Mouse (Mus musculus) kidney, adult 2 months (tissue): Measurements from ENCODE around the gene Nt5dc1. TPM values are rescaled to one million over a fixed set of nuclear protein-coding genes. Genes with fewer than 3 reads are reported as not detected.
"Not testable (repeated sequence)": the region's sequence is repeated elsewhere in the genome, so short reads cannot be mapped to it uniquely, and the experiment has no call there.

Experiments
- DNase-seq: peaks from one replicate; pipeline ENCODE4 v3.0.0; 2021
- H3K27ac ChIP-seq: fragments of 200-500 bp; 2 replicates; pipeline ENCODE4 v1.5.1; 2012; ENCODE audit warnings: low read depth, low read length, control low read depth, inconsistent platforms; ENCODE audit not compliant: insufficient read depth
- H3K27me3 ChIP-seq: fragments of 200-500 bp; replicated peaks from 2 replicates; pipeline ENCODE4 v1.6.1; 2012; ENCODE audit warnings: mild to moderate bottlenecking, moderate library complexity, low read length, inconsistent platforms; ENCODE audit not compliant: control insufficient read depth, insufficient read depth
- H3K36me3 ChIP-seq: fragments of 200-500 bp; 2 replicates; pipeline ENCODE4 v1.6.1; 2012; ENCODE audit warnings: mild to moderate bottlenecking, moderate library complexity, low read length, inconsistent platforms; ENCODE audit not compliant: control insufficient read depth, insufficient read depth
- H3K4me1 ChIP-seq: fragments of 200-500 bp; 2 replicates; pipeline ENCODE4 v1.6.1; 2011; ENCODE audit warnings: low read length; ENCODE audit not compliant: control insufficient read depth, insufficient read depth
- H3K4me3 ChIP-seq: fragments of 200-500 bp; 2 replicates; pipeline ENCODE4 v1.5.1; 2011; ENCODE audit warnings: mild to moderate bottlenecking, low read depth, low read length, control low read depth; ENCODE audit not compliant: insufficient read depth
- CTCF ChIP-seq: fragments of 200-500 bp; conservative IDR thresholded peaks from 2 replicates; pipeline ENCODE4 v1.5.1; 2011; ENCODE audit warnings: low read depth, mild to moderate bottlenecking, control low read depth, low read length, moderate library complexity, mixed read lengths; ENCODE audit not compliant: insufficient read depth, insufficient read length
- POLR2A ChIP-seq: fragments of 200-500 bp; IDR thresholded peaks from one replicate; pipeline ENCODE4 v1.6.1; 2011; ENCODE audit warnings: low read depth, low read length, control low read depth
- WGBS: fragments of 180-500 bp; shearing (Covaris S2); methylation state at CpG from one replicate; pipeline ENCODE4 v1.1.7; 2018; 5-methylcytosine and 5-hydroxymethylcytosine counted together
- polyA plus RNA-seq: library from polyadenylated mRNA; depleted of rRNA; stranded (reverse); fragments of >200 nt; gene quantifications from 2 replicates; pipeline ENCODE4 v1.2.3, GENCODE M21; 2012

Nt5dc1 gene
- polyA plus RNA-seq, 1 experiment, result 13.3 TPM

DNA sequence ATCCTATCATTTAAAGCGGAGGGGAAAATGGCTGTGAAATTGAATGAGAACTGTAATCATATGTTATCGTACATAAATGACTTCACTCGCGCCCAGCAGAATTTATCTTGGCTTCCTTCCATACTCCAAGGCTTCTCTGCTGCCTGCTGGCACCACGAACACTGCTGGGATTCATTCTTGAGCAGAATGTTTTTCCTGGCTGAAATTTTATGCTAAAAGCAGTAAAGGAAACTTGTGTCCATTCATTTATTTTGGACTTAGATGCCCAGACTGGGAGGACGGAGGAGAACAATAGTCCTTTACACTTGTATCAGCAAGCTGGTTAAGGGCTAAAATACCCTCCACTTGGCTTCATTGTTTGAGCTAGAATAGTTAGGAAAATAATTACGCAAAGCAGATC is 146.7 kb downstream of the Nt5dc1 start:
- Histone ChIP-seq H3K27me3 (no peaks in the 10 kb centered on the region; the same call in 1 of the 2 replicates), H3K27ac (no peak overlapping the region), H3K4me3 (no peak overlapping the region), H3K36me3 (no peaks in the 10 kb centered on the region), H3K4me1 (no peaks in the 10 kb centered on the region)
- WGBS, result 45% methylated on average over 7 of the region's 7 CpGs
- DNase-seq, result peak; percentile 7
- no peak for TF ChIP-seq CTCF
- TF ChIP-seq POLR2A, result no peak

DNA sequence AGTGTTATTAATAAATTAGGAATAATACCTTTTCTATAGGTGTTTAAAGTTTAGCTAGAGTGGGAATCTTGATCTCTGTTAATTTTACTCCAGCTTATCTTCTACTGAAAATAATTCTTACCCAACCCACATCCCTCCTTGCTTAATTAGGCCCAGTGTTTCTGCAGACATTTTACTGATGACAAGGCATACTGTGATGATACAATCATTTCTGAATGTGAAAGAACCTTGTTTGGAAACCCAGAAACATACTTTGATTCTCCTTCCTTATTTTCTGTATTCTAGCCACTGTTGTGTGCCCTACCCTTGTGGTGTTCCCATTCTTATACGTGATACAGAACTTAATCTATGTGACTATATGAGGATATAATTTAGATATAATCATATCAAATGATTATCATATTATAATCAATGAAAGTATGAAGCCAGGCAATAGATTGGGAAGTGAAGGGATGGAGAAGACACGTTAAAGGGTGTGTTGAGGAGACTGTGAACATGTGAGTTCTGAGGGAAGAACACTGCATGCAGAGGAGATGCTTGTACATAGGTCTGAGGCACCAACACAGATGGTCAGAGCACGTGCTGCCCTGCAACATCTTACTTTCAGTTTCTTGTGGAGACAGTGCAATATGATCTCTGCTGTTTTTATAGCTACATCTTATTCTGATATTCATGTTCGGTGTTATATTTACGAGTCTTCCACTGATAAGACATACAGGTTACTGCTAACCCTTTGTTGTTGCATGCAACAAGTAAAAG is 150.9 kb downstream of the Nt5dc1 start:
- Histone ChIP-seq H3K27ac (no peak overlapping the region), H3K27me3 (no peaks in the 10 kb centered on the region; the same call in 1 of the 2 replicates), H3K4me3 (no peak overlapping the region), H3K36me3 (no peaks in the 10 kb centered on the region), H3K4me1 (no peaks in the 10 kb centered on the region)
- 61% methylated on average over 5 of the region's 5 CpGs for WGBS
- DNase-seq, result no peak
- no peak for TF ChIP-seq CTCF
- TF ChIP-seq POLR2A, result no peak

DNA sequence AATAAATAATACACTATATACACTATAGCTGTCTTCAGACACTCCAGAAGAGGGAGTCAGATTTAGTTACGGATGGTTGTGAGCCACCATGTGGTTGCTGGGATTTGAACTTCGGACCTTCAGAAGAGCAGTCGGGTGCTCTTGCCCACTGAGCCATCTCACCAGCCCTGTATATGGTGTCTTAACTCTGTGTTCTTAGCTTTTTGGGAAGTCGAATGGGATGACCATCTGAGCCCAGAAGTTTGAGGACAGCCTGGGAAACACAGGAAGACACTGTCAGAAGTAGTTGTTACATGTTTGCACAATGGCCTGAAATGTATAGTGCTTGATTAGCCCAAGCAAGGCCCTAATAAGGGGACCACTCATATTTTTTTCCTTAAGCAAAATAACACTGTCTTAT is 153.2 kb downstream of the Nt5dc1 start:
- TF ChIP-seq POLR2A, result no peak
- no peak for TF ChIP-seq CTCF
- WGBS, result 79% methylated on average over 4 of the region's 4 CpGs

DNA sequence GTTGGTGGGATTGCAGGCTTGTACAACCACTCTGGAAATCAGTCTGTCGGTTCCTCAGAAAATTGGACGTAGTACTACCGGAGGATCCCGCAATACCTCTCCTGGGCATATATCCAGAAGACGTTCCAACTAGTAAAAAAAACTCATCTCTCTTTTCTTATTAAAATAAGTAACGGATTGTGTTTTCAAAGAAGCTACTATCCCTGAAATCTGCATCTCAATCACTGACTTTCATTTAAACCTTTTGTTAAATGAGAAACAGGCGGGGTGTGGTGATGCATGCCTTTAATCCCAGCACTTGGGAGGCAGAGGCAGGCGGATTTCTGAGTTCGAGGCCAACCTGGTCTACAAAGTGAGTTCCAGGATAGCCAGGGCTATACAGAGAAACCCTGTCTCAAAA is 165.5 kb downstream of the Nt5dc1 start:
- 91% methylated on average over 9 of the region's 9 CpGs for WGBS
- not testable (repeated sequence) for H3K27me3 ChIP-seq, DNase-seq, H3K4me3 ChIP-seq, H3K4me1 ChIP-seq, H3K36me3 ChIP-seq, H3K27ac ChIP-seq

More for the DNA sequence above, 153.2 kb downstream of the Nt5dc1 start:
- DNase-seq, result no peak
- Histone ChIP-seq H3K4me1 (no peaks in the 10 kb centered on the region), H3K4me3 (no peak overlapping the region), H3K27me3 (no peaks in the 10 kb centered on the region; the same call in 1 of the 2 replicates), H3K27ac (no peak overlapping the region), H3K36me3 (no peaks in the 10 kb centered on the region)

DNA sequence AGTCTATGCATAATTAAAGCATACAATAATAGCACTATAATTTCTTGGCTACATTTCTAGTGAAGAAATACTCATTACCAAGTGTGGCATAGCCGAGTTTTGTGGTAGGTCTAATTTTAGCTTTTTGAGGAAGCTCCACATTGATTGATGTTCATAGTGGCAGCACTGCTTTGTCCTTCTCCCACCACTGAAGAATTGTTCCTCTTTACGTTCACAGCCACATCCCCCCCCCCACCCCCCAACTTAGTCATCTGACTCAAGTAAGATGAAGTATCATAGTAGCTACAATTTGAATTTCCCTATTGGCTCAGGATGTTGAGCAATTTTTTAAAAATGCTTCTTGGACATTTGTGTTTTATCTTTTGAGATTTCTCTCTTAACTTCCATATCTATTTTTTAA is 168.8 kb downstream of the Nt5dc1 start:
- WGBS, result 60% methylated on average over 2 of the region's 2 CpGs
- TF ChIP-seq POLR2A (no peak), CTCF (no peak)
- DNase-seq, result no peak
- Histone ChIP-seq H3K27ac (no peak overlapping the region), H3K4me1 (no peaks in the 10 kb centered on the region), H3K27me3 (no peaks in the 10 kb centered on the region), H3K4me3 (no peak overlapping the region), H3K36me3 (no peaks in the 10 kb centered on the region)

DNA sequence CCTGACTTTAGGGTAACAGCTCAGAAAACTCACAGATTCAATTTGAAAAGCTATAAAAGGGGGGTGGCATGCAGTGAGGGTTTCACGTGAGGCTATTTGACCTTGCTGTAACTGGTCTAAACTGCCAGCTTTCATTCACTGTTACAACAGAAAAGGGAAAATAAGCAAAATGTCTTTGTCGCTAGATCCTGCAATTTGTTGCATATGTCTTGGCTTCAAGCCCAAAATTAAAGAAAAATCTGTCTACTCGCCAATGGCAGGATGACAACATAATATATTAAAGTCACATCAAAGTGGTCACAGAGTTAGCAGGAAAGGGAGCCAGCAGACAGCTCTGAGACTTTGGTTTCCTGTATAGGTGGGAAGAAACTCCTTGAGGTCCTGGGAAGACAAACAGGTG is 170.6 kb downstream of the Nt5dc1 start:
- H3K4me3 ChIP-seq, result no peak overlapping the region
- peak; percentile 7 for DNase-seq
- H3K27ac ChIP-seq, result no peak overlapping the region
- H3K36me3 ChIP-seq, result no peaks in the 10 kb centered on the region
- H3K27me3 ChIP-seq, result no peaks in the 10 kb centered on the region
- H3K4me1 ChIP-seq, result no peaks in the 10 kb centered on the region
- 39% methylated on average over 3 of the region's 3 CpGs for WGBS
- no peak for TF ChIP-seq CTCF
- TF ChIP-seq POLR2A, result no peak

DNA sequence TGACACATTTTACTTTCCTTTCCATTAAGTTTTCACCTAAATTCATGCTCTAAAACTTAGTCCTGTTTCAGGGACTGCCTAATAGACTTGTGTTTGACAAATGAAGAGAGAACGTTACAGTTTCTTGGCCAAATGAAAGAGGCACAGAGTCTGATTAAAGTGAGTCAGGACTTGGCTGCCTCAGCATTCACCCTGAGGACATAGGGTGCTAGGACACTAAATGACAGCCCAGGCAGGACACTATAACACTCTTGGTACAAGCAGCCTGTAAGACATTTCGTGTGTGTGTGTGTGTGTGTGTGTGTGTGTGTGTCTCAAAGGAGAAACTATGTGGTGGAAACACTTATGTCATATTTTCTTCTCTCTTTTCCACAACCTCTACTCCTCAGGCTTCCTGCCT is 172.2 kb downstream of the Nt5dc1 start:
- H3K4me3 ChIP-seq, result no peak overlapping the region
- H3K27ac ChIP-seq, result no peak overlapping the region
- TF ChIP-seq CTCF, result no peak
- no peak for TF ChIP-seq POLR2A
- DNase-seq, result no peak
- no peaks in the 10 kb centered on the region for H3K27me3 ChIP-seq
- no peaks in the 10 kb centered on the region for H3K36me3 ChIP-seq
- 78% methylated on average over 2 of the region's 2 CpGs for WGBS
- no peaks in the 10 kb centered on the region for H3K4me1 ChIP-seq
